Mouse (Mus musculus): ENCODE data around the gene Catsperg2. TPM values are rescaled to one million over a fixed set of nuclear protein-coding genes. Genes with fewer than 3 reads are reported as not detected.
"Not testable (repeated sequence)": the region's sequence is repeated elsewhere in the genome, so short reads cannot be mapped to it uniquely, and the experiment has no call there.

Gene Catsperg2
- 0.14 TPM in 1 of 2 replicates, not detected in the other for polyA plus RNA-seq (2015; fragmentation: Nextera tagmentation; extraction: Ambion mirVana)

GRCm38 (mm10) chr7:29726860-29727259 lies at the start of gene Catsperg2:
TSS of gene Catsperg2 (minus strand) at chr7:29727032.
- H3K27me3 ChIP-seq (ENCODE audit: control insufficient read depth, insufficient read depth, low read depth, low read length); H3K9me3 ChIP-seq (ENCODE audit: control insufficient read depth, low read length); H3K27ac ChIP-seq (ENCODE audit: low read length); H3K4me1 ChIP-seq (replicated peaks; ENCODE audit: control insufficient read depth, insufficient read depth, low read length); H3K9ac ChIP-seq (ENCODE audit: low read length); H3K36me3 ChIP-seq (ENCODE audit: control insufficient read depth, insufficient read depth, low read length); H3K4me2 ChIP-seq (ENCODE audit: low read depth, low read length); H3K4me3 ChIP-seq (ENCODE audit: low read length): not testable (repeated sequence)
- 47% methylated on average over 11 of the region's 11 CpGs for WGBS
- ATAC-seq (ENCODE audit: low read depth): peak; percentile 52; the same call in 1 of the 2 replicates

GRCm38 (mm10) chr7:29776568-29776967 lies 49.7 kb upstream of the Catsperg2 start:
- no peaks in the 10 kb centered on the region for H3K27me3 ChIP-seq (ENCODE audit: control insufficient read depth, insufficient read depth, low read depth, low read length)
- no peaks in the 10 kb centered on the region for H3K4me1 ChIP-seq (replicated peaks; ENCODE audit: control insufficient read depth, insufficient read depth, low read length)
- H3K27ac ChIP-seq (ENCODE audit: low read length): no peak overlapping the region
- peaks cover 49% of the 10 kb centered on the region for H3K36me3 ChIP-seq (ENCODE audit: control insufficient read depth, insufficient read depth, low read length)
- no peak overlapping the region for H3K4me2 ChIP-seq (ENCODE audit: low read depth, low read length)
- peaks cover 2% of the 10 kb centered on the region; the same call in 1 of the 2 replicates for H3K9me3 ChIP-seq (ENCODE audit: control insufficient read depth, low read length)
- no peak for ATAC-seq (ENCODE audit: low read depth)
- H3K9ac ChIP-seq (ENCODE audit: low read length): no peak overlapping the region
- no peak overlapping the region for H3K4me3 ChIP-seq (ENCODE audit: low read length)
- WGBS: 95% methylated on average over 19 of the region's 19 CpGs

- Histone ChIP-seq H3K4me1 (replicated peaks; ENCODE audit: control insufficient read depth, insufficient read depth, low read length) (peaks cover 3% of the 10 kb centered on the region), H3K9ac (ENCODE audit: low read length) (no peak overlapping the region), H3K27ac (ENCODE audit: low read length) (no peak overlapping the region), H3K9me3 (ENCODE audit: control insufficient read depth, low read length) (peaks cover 2% of the 10 kb centered on the region; the same call in 1 of the 2 replicates), H3K27me3 (ENCODE audit: control insufficient read depth, insufficient read depth, low read depth, low read length) (no peaks in the 10 kb centered on the region), H3K4me2 (ENCODE audit: low read depth, low read length) (no peak overlapping the region), H3K36me3 (ENCODE audit: control insufficient read depth, insufficient read depth, low read length) (peaks cover 49% of the 10 kb centered on the region), H3K4me3 (ENCODE audit: low read length) (no peak overlapping the region)
- WGBS: 92% methylated on average over 3 of the region's 3 CpGs
- ATAC-seq (ENCODE audit: low read depth): no peak
These were observed 47.5 kb upstream of the Catsperg2 start for GRCm38 (mm10) chr7:29774371-29774770.

GRCm38 (mm10) chr7:29773503-29773902 lies 46.7 kb upstream of the Catsperg2 start:
- no peak for ATAC-seq (ENCODE audit: low read depth)

GRCm38 (mm10) chr7:29768980-29769379 lies 42.1 kb upstream of the Catsperg2 start:
- 4% methylated on average over 10 of the region's 10 CpGs for WGBS

More at GRCm38 (mm10) chr7:29773503-29773902, 46.7 kb upstream of the Catsperg2 start:
- no peaks in the 10 kb centered on the region for H3K27me3 ChIP-seq (ENCODE audit: control insufficient read depth, insufficient read depth, low read depth, low read length)
- 91% methylated on average over 7 of the region's 7 CpGs for WGBS
- no peak overlapping the region for H3K27ac ChIP-seq (ENCODE audit: low read length)
- no peak overlapping the region for H3K9ac ChIP-seq (ENCODE audit: low read length)
- H3K4me2 ChIP-seq (ENCODE audit: low read depth, low read length): no peak overlapping the region
- no peak overlapping the region for H3K4me3 ChIP-seq (ENCODE audit: low read length)
- peaks cover 5% of the 10 kb centered on the region for H3K4me1 ChIP-seq (replicated peaks; ENCODE audit: control insufficient read depth, insufficient read depth, low read length)
- peaks cover 2% of the 10 kb centered on the region; the same call in 1 of the 2 replicates for H3K9me3 ChIP-seq (ENCODE audit: control insufficient read depth, low read length)
- H3K36me3 ChIP-seq (ENCODE audit: control insufficient read depth, insufficient read depth, low read length): peaks cover 46% of the 10 kb centered on the region

GRCm38 (mm10) chr7:29768090-29768900 lies 41.5 kb upstream of the Catsperg2 start, which contains the start of gene Zfp84:
TSS of gene Zfp84 (plus strand) at chr7:29768552.
- Histone ChIP-seq H3K9ac (ENCODE audit: low read length) (peak within 1 kb of the TSS; percentile 82), H3K4me2 (ENCODE audit: low read depth, low read length) (peak within 1 kb of the TSS; percentile 69), H3K36me3 (ENCODE audit: control insufficient read depth, insufficient read depth, low read length) (peaks cover 9% of the 10 kb centered on the region), H3K9me3 (ENCODE audit: control insufficient read depth, low read length) (no peaks in the 10 kb centered on the region), H3K27ac (ENCODE audit: low read length) (peak within 1 kb of the TSS; percentile 97), H3K4me1 (replicated peaks; ENCODE audit: control insufficient read depth, insufficient read depth, low read length) (peaks cover 10% of the 10 kb centered on the region), H3K4me3 (ENCODE audit: low read length) (peak within 1 kb of the TSS; percentile 83), H3K27me3 (ENCODE audit: control insufficient read depth, insufficient read depth, low read depth, low read length) (no peaks in the 10 kb centered on the region)
- under 1% methylated on average over 32 of the region's 32 CpGs for WGBS
- ATAC-seq (ENCODE audit: low read depth): peak; percentile 97

More at GRCm38 (mm10) chr7:29768980-29769379, 42.1 kb upstream of the Catsperg2 start:
- Histone ChIP-seq H3K9me3 (ENCODE audit: control insufficient read depth, low read length) (no peaks in the 10 kb centered on the region), H3K4me1 (replicated peaks; ENCODE audit: control insufficient read depth, insufficient read depth, low read length) (peaks cover 10% of the 10 kb centered on the region), H3K27me3 (ENCODE audit: control insufficient read depth, insufficient read depth, low read depth, low read length) (no peaks in the 10 kb centered on the region), H3K36me3 (ENCODE audit: control insufficient read depth, insufficient read depth, low read length) (peaks cover 14% of the 10 kb centered on the region), H3K4me2 (ENCODE audit: low read depth, low read length) (peak overlapping the region; percentile 69), H3K9ac (ENCODE audit: low read length) (peak overlapping the region; percentile 82), H3K27ac (ENCODE audit: low read length) (peak overlapping the region; percentile 97; the same call in 1 of the 2 replicates), H3K4me3 (ENCODE audit: low read length) (peak overlapping the region; percentile 83)
- no peak for ATAC-seq (ENCODE audit: low read depth)

- peak; percentile 58 for ATAC-seq (ENCODE audit: low read depth)
These were observed 40.3 kb upstream of the Catsperg2 start for GRCm38 (mm10) chr7:29767058-29767686.

GRCm38 (mm10) chr7:29764702-29765101 lies 37.9 kb upstream of the Catsperg2 start:
- H3K4me2 ChIP-seq (ENCODE audit: low read depth, low read length): no peak overlapping the region
- H3K4me1 ChIP-seq (replicated peaks; ENCODE audit: control insufficient read depth, insufficient read depth, low read length): peaks cover 10% of the 10 kb centered on the region
- no peak overlapping the region for H3K27ac ChIP-seq (ENCODE audit: low read length)
- no peaks in the 10 kb centered on the region for H3K9me3 ChIP-seq (ENCODE audit: control insufficient read depth, low read length)
- H3K9ac ChIP-seq (ENCODE audit: low read length): no peak overlapping the region
- H3K4me3 ChIP-seq (ENCODE audit: low read length): no peak overlapping the region
- WGBS: 74% methylated on average over 7 of the region's 7 CpGs
- no peaks in the 10 kb centered on the region for H3K36me3 ChIP-seq (ENCODE audit: control insufficient read depth, insufficient read depth, low read length)
- ATAC-seq (ENCODE audit: low read depth): no peak
- no peaks in the 10 kb centered on the region for H3K27me3 ChIP-seq (ENCODE audit: control insufficient read depth, insufficient read depth, low read depth, low read length)

More at GRCm38 (mm10) chr7:29767058-29767686, 40.3 kb upstream of the Catsperg2 start:
- H3K36me3 ChIP-seq (ENCODE audit: control insufficient read depth, insufficient read depth, low read length): peaks cover 4% of the 10 kb centered on the region
- peak overlapping the region; percentile 61 for H3K4me2 ChIP-seq (ENCODE audit: low read depth, low read length)
- peaks cover 10% of the 10 kb centered on the region for H3K4me1 ChIP-seq (replicated peaks; ENCODE audit: control insufficient read depth, insufficient read depth, low read length)
- peak overlapping the region; percentile 74 for H3K9ac ChIP-seq (ENCODE audit: low read length)
- peak overlapping the region; percentile 83 for H3K4me3 ChIP-seq (ENCODE audit: low read length)
- 1% methylated on average over 15 of the region's 15 CpGs for WGBS
- H3K9me3 ChIP-seq (ENCODE audit: control insufficient read depth, low read length): no peaks in the 10 kb centered on the region
- no peaks in the 10 kb centered on the region for H3K27me3 ChIP-seq (ENCODE audit: control insufficient read depth, insufficient read depth, low read depth, low read length)
- peak overlapping the region; percentile 58 for H3K27ac ChIP-seq (ENCODE audit: low read length)

- WGBS: 88% methylated on average over 5 of the region's 5 CpGs
These were observed 33.6 kb upstream of the Catsperg2 start for GRCm38 (mm10) chr7:29760476-29760875.

More at GRCm38 (mm10) chr7:29760476-29760875, 33.6 kb upstream of the Catsperg2 start:
- H3K27ac ChIP-seq (ENCODE audit: low read length): no peak overlapping the region
- no peak overlapping the region for H3K9ac ChIP-seq (ENCODE audit: low read length)
- no peaks in the 10 kb centered on the region for H3K36me3 ChIP-seq (ENCODE audit: control insufficient read depth, insufficient read depth, low read length)
- H3K4me1 ChIP-seq (replicated peaks; ENCODE audit: control insufficient read depth, insufficient read depth, low read length): no peaks in the 10 kb centered on the region
- H3K4me2 ChIP-seq (ENCODE audit: low read depth, low read length): no peak overlapping the region
- H3K4me3 ChIP-seq (ENCODE audit: low read length): no peak overlapping the region
- no peaks in the 10 kb centered on the region for H3K27me3 ChIP-seq (ENCODE audit: control insufficient read depth, insufficient read depth, low read depth, low read length)
- ATAC-seq (ENCODE audit: low read depth): no peak
- H3K9me3 ChIP-seq (ENCODE audit: control insufficient read depth, low read length): no peaks in the 10 kb centered on the region
